Mouse (Mus musculus): ENCODE measurements at regions not wholly inside any gene's neighbourhood (a gene's known extent, or its start where the extent isn't known, plus 50 kb on each side); places are given as distances from the start of the nearest gene placed in this dataset.

GRCm38 (mm10) chr3:18488886-18489285 lies 540.7 kb downstream of the Cypt12 start:
- TF ChIP-seq CTCF (IDR thresholded peaks at IDR 0.05; ENCODE audit: low read depth) (no peak), EP300 (IDR thresholded peaks at IDR 0.05; ENCODE audit: low read depth) (no peak)

All from liver, postnatal 0 days (tissue).